Mouse (Mus musculus) E14TG2a.4 (cell line): ENCODE measurements around the gene Togaram2.

Experiments used
- H3K27me3 ChIP-seq: 2 replicates; pipeline ENCODE4 v1.6.1; 2014; ENCODE audit warnings: low read length, control low read depth; ENCODE audit not compliant: insufficient read depth
- H3K36me3 ChIP-seq: 2 replicates; pipeline ENCODE4 v1.6.1; 2014; ENCODE audit warnings: low read length, control low read depth; ENCODE audit not compliant: insufficient read depth
- H3K4me1 ChIP-seq: replicated peaks from 2 replicates; pipeline ENCODE4 v1.6.1; 2014; ENCODE audit warnings: low read depth, low read length, control low read depth
- H3K4me3 ChIP-seq: replicated peaks from 2 replicates; pipeline ENCODE4 v1.5.1; 2014; ENCODE audit warnings: mild to moderate bottlenecking, low read length
- H3K9me3 ChIP-seq: 2 replicates; pipeline ENCODE4 v1.6.1; 2014; ENCODE audit warnings: low read length, control low read depth
- CTCF ChIP-seq: conservative IDR thresholded peaks from 2 replicates; pipeline ENCODE4 v1.5.1; 2014; ENCODE audit warnings: low read length
- NANOG ChIP-seq: IDR thresholded peaks from 2 replicates; pipeline ENCODE4 v1.6.1; 2014; ENCODE audit warnings: borderline replicate concordance, low read length, mixed read lengths
- POU5F1 ChIP-seq: IDR thresholded peaks from 2 replicates; pipeline ENCODE4 v1.6.1; 2014; ENCODE audit warnings: low read length, borderline replicate concordance

Togaram2 gene

DNA sequence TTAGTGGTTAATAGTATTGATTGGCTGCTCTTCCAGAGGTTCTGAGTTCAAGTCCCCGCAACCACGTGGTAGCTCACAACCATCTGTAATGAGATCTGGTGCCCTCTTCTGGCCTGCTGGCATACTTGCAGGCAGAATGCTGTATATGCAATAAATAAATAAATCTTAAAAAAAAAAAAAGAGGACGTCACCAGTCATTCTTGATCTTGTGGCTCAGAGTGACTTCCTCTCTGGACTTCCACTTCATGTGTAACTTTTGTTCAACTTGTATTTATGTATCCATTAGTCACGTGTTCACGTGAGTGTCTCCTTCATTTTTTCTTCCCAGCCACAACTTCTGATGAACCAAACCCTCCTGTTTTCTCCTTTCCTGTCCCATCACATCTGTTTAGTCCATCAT is 3.5 kb upstream of the Togaram2 start:
- Histone ChIP-seq H3K27me3 (peaks cover 19% of the 10 kb centered on the region), H3K4me3 (no peak overlapping the region), H3K4me1 (peaks cover 9% of the 10 kb centered on the region), H3K36me3 (no peaks in the 10 kb centered on the region), H3K9me3 (no peaks in the 10 kb centered on the region)
- TF ChIP-seq POU5F1 (no peak), NANOG (no peak), CTCF (peak; percentile 29)

- no peak overlapping the region for H3K4me3 ChIP-seq
- no peaks in the 10 kb centered on the region for H3K36me3 ChIP-seq
- H3K4me1 ChIP-seq = peaks cover 9% of the 10 kb centered on the region
- no peaks in the 10 kb centered on the region; the same call in 1 of the 2 replicates for H3K9me3 ChIP-seq
- TF ChIP-seq POU5F1 (no peak), CTCF (peak; percentile 63), NANOG (no peak)
- peaks cover 19% of the 10 kb centered on the region for H3K27me3 ChIP-seq
Observed at GRCm38 (mm10) chr17:71671840-71672546, 1.1 kb upstream of the Togaram2 start.

DNA sequence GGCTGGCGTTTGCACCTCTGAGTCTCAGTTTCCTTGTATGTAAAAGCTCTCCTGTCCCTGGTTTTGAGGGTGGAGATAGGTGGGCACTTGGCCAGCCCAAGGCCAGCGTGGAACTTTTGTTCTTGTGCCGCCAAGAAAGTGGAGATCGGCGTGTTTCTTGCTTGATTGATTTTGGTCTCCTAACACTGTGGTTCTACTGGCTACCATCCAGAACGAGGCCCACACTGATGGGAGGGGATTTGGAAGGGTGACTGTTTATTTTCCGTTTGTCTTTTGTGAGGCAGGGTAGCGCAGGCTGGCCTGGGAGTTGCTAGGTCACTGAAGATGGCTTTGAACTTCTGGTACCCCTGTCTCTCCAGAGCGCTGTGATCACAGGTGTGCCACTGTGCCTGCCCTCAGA is 875 bp downstream of the Togaram2 start:
- no peak for TF ChIP-seq NANOG
- TF ChIP-seq CTCF = no peak
- TF ChIP-seq POU5F1 = no peak
- no peaks in the 10 kb centered on the region for H3K36me3 ChIP-seq
- H3K4me3 ChIP-seq = no peak overlapping the region
- peaks cover 9% of the 10 kb centered on the region for H3K4me1 ChIP-seq
- H3K9me3 ChIP-seq = no peaks in the 10 kb centered on the region; the same call in 1 of the 2 replicates
- peaks cover 19% of the 10 kb centered on the region for H3K27me3 ChIP-seq

GRCm38 (mm10) chr17:71674886-71675285 is 1.8 kb downstream of the Togaram2 start:
- H3K27me3 ChIP-seq = peaks cover 19% of the 10 kb centered on the region
- H3K36me3 ChIP-seq = no peaks in the 10 kb centered on the region
- no peaks in the 10 kb centered on the region; the same call in 1 of the 2 replicates for H3K9me3 ChIP-seq
- peaks cover 9% of the 10 kb centered on the region for H3K4me1 ChIP-seq
- no peak overlapping the region for H3K4me3 ChIP-seq
- TF ChIP-seq POU5F1 (no peak), CTCF (no peak), NANOG (no peak)

GRCm38 (mm10) chr17:71681666-71682065 is 8.6 kb downstream of the Togaram2 start:
- Histone ChIP-seq H3K4me1 (no peaks in the 10 kb centered on the region), H3K27me3 (no peaks in the 10 kb centered on the region), H3K9me3 (peaks cover 23% of the 10 kb centered on the region), H3K4me3 (no peak overlapping the region), H3K36me3 (no peaks in the 10 kb centered on the region)
- TF ChIP-seq CTCF = no peak
- no peak for TF ChIP-seq NANOG
- no peak for TF ChIP-seq POU5F1

DNA sequence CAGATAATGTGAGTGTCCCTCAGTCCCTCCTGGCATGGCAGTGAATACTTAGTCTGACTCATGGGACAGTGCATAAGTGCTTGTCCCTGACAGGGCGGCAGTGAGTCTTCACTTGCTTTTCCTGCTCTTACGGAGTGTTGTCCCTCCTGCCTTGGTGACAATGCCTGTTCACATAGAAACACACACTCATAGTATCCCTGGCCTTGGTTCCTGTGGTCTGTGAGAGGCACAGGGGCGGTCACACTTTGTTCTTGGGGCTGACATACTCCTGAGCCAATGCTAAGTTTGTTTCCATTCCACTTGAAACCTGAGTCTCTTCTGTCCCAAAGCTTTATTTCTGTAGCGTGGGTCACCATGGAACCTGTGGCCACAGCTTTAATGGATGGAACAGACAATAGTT is 9.3 kb downstream of the Togaram2 start:
- 0 out of 2 replicates have a peak, but pooled peaks cover 4% of the 10 kb centered on the region for H3K27me3 ChIP-seq
- TF ChIP-seq NANOG = no peak
- no peak for TF ChIP-seq CTCF
- TF ChIP-seq POU5F1 = no peak
- H3K4me1 ChIP-seq = no peaks in the 10 kb centered on the region
- peaks cover 23% of the 10 kb centered on the region for H3K9me3 ChIP-seq
- H3K4me3 ChIP-seq = no peak overlapping the region
- H3K36me3 ChIP-seq = no peaks in the 10 kb centered on the region

GRCm38 (mm10) chr17:71683281-71683680 is 10.2 kb downstream of the Togaram2 start:
- TF ChIP-seq POU5F1 (no peak), CTCF (no peak)
- H3K4me1 ChIP-seq = no peaks in the 10 kb centered on the region
- no peak overlapping the region for H3K4me3 ChIP-seq
- H3K27me3 ChIP-seq = 0 out of 2 replicates have a peak, but pooled peaks cover 4% of the 10 kb centered on the region
- no peaks in the 10 kb centered on the region for H3K36me3 ChIP-seq
- H3K9me3 ChIP-seq = peaks cover 23% of the 10 kb centered on the region

- peaks cover 10% of the 10 kb centered on the region for H3K27me3 ChIP-seq
- TF ChIP-seq POU5F1 (no peak), NANOG (no peak), CTCF (no peak)
- no peaks in the 10 kb centered on the region for H3K36me3 ChIP-seq
- H3K9me3 ChIP-seq = peaks cover 23% of the 10 kb centered on the region
- no peak overlapping the region for H3K4me3 ChIP-seq
- H3K4me1 ChIP-seq = no peaks in the 10 kb centered on the region
Observed at GRCm38 (mm10) chr17:71684103-71684608, 11.1 kb downstream of the Togaram2 start.
